Mouse (Mus musculus): ENCODE results near the gene Ctbp2. TPM values are rescaled to one million over a fixed set of nuclear protein-coding genes. Genes with fewer than 3 reads are reported as not detected.

Gene Ctbp2
- total RNA-seq, 2 experiments from 2014 or later: 46.2 to 53.5 TPM

GRCm38 (mm10) chr7:132977981-132978380 lies 146.2 kb downstream of the Ctbp2 start:
- no peak for DNase-seq
- intact Hi-C loops (cut with DNase I): no loop called here

GRCm38 (mm10) chr7:132976079-132976478 lies 148.1 kb downstream of the Ctbp2 start:
- no peak for DNase-seq
- intact Hi-C loops (cut with DNase I): no loop called here

- intact Hi-C loops (cut with DNase I): no loop called here
- no peak for DNase-seq
Observed at GRCm38 (mm10) chr7:132972079-132972478, 152.1 kb downstream of the Ctbp2 start.

DNA sequence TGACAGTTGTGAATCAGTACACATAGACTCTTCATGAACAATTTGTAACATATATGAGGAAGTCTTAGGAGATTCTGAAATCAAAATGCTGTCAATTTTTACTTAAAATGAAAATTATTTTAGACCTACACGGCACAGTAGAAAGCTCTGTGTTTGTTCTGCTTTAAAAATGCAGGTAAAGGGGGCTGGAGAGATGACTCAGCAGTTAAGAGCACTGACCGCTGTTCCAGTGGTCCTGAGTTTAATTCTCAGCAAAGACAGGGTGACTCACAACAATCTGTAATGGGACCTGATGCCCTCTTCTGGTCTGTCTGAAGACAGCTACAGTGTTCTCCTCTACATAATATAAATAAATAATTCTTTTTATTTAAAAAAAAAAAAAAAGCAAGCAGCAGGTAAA lies 158.4 kb downstream of the Ctbp2 start:
- no peak for DNase-seq
- intact Hi-C loops (cut with DNase I): no loop called here

- intact Hi-C loops (cut with DNase I): no loop called here
- no peak for DNase-seq
Observed at GRCm38 (mm10) chr7:132964395-132964794, 159.8 kb downstream of the Ctbp2 start.

DNA sequence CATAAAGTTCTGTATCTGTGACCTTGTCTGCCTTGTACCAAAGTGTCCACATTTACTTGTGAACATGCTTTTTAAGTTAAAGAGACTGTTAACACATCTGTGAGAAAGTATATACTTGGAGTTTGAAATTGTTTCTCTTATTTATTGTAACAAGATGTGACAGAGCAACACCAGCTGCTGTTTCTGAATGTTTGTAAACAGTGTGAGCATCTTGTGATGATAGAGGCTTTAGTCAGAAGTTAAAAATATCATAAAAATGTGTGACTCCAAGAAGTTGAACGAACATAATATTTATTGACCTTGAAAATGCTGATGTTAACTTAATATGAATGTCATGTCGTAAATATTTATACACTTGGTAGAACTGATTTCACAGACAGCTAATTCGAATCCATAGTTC lies 173.5 kb downstream of the Ctbp2 start:
- intact Hi-C loops (cut with DNase I): no loop called here
- no peak for DNase-seq

- DNase-seq: no peak
- intact Hi-C loops (cut with DNase I): no loop called here
Observed at GRCm38 (mm10) chr7:132949968-132950367, 174.2 kb downstream of the Ctbp2 start.

GRCm38 (mm10) chr7:132940569-132940968 lies 183.6 kb downstream of the Ctbp2 start:
- intact Hi-C loops (cut with DNase I): no loop called here
- DNase-seq: no peak

GRCm38 (mm10) chr7:132939118-132939517 lies 185.0 kb downstream of the Ctbp2 start:
- DNase-seq: no peak
- intact Hi-C loops (cut with DNase I): loop anchor here (10.0 kb wide), 1 partner anchor 176 kb away; no protein-coding TSS in a partner anchor

Other genes with a start within 250 kb of the Ctbp2 start
- gene Zranb1, start 193.2 kb downstream of the Ctbp2 start, total RNA-seq (2021): 10 to 100 TPM; 34.8 to 36.2 TPM
- 1 to 10 TPM; 6.2 to 6.3 TPM for gene Fgfr2, start 1.0 kb downstream of the Ctbp2 start, total RNA-seq (2021)